Mouse (Mus musculus) hindlimb bud, embryonic 11.5 days (tissue): ENCODE results near the gene Bud31.
"Not testable (repeated sequence)": the region's sequence is repeated elsewhere in the genome, so short reads cannot be mapped to it uniquely, and the experiment has no call there.

Source experiments
- DNase-seq: peaks from one replicate; pipeline ENCODE4 v3.0.0-alpha.2; 2012; ENCODE audit warnings: low read depth, low spot score; ENCODE audit errors: extremely low spot score

Gene Bud31

DNA sequence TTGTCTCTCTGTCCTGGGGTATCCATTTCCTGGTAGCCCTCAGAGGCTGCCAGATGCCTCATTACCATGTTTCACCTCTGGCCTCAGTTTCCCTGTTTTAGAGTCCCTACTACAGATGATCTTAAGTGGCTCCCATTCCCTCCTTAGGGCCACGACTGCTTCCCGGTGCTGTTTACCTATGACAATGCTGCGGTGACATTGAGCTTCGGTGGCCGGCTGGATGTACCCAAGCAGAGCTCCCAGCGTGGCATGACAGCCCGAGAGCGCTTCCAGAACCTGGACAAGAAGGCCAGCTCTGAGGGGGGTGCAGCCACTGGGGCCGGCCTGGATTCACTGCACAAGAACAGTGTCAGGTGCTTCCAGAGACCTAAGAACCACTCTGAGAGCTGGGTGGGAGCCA, 13.6 kb upstream of the Bud31 start:
- DNase-seq, result no peak

DNA sequence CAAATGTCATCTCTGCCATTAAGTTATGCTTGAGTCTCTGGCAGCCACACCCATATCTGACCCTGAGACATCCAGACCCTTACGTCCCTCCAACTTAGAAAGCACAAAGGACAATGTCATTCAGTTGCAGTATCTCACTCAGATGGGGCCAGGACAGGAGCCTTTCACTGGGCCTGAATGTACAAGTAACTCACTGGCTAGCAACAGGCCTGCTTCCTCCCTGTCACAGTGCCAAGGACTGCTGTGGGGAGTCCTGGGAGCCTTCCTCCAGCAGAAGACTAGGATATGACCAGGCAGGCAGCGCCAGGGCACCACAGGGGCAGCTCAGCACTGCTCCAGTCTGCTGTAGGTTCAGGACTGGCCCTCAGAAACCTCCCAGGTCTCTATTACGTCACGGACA, 11.0 kb upstream of the Bud31 start:
- no peak for DNase-seq

DNA sequence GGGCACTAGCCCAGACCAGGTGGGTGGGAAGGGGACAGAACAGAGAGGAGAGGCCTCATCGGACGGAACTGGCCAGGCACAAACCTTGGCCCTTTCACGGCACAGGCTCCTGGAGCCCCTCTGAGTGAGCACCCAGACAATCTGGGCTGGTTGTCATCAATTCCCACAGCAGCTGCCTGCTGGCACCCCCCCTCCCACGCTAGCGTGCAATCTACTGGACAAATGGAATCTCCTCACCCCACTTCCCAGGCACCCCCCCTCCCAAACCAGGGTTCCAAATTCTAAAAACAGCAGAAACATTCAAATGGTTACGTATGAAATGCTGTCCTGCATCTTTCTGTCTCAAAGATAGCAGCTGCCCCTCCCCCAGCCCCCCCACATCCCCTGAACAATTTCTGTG, 10.4 kb upstream of the Bud31 start:
- not testable (repeated sequence) for DNase-seq

DNA sequence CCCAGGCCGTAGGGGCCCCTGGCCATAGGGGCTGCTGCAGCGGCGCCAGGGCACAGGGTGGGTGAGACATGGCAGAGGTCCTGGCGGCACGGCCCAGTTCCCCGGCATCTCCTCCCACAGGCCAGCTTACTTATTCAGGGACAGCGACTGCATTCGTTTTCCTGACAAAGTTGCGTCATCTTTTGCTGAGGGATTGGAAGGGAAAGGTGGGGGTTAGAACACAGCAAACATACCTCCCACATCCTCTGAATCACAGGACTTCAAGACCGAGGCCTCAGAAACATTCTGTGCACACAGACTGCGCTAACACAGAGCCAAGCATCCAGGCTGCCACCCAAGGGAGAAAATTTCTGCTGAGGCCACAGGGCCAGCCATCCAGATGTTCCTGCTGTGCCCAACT, 10.0 kb upstream of the Bud31 start:
- DNase-seq, result no peak

DNA sequence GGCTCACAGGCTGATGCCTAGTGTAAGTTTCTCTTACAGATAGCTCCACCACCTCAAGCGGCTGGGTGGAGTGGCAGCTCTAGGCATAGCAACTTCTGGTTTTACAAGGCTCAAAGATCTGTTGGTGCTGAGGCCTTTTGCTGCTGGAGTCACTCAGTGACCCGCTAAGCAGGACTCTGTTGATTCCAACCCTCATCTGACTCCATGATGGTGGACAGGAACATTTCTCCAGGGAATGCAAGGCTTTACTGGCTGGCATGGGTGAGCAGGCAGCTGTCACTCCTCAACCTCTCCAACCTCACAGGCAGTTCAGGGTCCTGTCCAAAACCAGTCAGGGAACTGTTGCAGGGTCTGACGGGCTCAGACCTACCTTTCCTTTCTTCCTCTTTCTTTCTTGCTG, 9.2 kb upstream of the Bud31 start:
- no peak for DNase-seq

DNA sequence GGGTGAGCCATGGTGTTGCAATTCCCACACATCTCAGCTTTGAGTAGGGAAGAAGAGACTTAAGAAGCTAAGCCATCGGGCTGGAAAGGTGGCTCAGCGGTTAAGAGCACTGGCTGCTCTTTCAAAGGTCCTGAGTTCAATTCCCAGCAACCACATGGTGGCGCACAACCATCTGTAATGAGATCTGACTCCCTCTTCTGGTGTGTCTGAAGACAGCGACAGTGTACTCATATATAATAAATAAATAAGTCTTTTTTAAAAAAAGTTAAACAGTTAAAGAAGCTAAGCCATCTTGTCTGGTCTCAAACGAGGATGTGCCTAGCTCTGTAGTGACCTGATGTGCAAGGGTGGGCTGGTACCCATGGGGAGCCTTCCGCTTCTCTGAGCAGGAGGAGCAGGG, 6.9 kb upstream of the Bud31 start:
- not testable (repeated sequence) for DNase-seq

DNA sequence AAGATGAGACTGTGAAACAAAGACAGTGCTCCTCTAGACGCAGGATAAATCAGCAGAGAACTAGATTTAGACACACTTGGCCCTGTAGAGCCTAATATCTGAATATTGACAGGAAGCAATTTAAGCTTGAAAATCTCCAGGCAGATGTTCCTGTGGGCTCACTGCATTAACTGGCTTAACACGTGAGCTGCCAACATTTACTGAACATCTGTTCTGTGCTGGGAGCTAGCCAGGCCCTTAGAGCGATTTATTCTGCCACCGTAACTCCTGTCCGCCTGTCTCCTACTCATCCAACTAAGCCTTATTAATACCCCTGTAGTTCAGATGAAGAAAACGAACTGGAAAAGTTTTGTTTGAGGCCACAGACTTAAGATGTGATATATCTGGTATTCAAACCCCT, 1.3 kb upstream of the Bud31 start:
- no peak for DNase-seq

DNA sequence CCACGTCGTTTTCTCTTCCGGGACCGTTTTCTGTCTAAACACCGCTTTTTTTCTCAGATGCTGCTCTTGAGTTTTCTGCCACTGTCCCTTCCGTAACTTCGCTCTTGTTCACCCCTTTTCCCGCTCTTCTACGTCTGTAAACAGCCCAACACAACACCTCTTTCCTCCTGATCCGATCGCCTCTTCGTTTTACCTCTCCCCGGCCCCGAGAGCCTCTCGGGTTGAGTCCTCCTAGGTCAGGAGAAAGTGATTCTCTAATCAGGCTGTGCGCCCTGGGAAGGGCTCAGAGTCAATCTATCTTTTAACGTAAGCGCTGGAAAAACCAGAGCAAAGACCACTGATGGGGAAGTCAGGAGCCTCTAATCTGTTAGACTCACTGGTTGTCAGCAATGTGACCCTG, 449 bp downstream of the Bud31 start:
- DNase-seq, result no peak

DNA sequence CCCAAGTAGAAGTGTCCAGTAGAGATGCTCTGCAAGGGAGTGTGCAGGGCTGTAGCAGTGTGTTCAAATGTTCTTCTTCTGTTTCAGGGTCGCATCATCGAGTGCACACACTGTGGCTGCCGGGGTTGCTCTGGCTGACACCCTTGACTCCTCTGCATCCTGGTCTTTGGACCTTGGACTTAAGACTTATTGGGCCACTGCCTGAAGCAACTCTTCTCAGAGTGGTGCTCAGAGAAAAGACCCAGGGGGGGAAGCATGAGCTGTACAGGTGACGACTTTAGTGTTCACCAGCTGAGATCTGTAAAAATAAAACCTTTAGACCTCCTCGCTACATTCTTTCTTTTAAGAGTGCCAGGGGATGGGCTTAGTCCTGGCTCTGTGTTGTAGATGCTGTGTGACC, 7.6 kb downstream of the Bud31 start:
- DNase-seq, result no peak

DNA sequence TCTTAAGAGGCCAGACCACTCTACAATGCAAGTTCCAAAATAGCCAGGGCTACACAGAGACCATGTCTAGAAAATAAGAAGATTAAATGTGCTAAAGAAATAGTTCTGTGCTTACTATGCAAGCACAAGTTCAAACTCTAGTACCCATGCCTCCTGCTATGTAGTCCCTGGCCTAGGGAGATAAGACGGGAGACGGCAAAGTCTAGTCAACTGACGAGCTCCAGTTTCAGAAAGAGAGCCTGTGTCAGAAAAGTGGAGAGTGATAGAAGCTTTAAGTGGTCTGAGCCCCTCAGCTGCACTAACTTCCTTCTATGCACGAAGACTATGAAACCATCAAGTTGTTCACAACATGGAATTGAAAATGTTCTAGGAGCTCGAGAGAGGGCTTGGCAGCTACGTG, 9.1 kb downstream of the Bud31 start:
- no peak for DNase-seq

DNA sequence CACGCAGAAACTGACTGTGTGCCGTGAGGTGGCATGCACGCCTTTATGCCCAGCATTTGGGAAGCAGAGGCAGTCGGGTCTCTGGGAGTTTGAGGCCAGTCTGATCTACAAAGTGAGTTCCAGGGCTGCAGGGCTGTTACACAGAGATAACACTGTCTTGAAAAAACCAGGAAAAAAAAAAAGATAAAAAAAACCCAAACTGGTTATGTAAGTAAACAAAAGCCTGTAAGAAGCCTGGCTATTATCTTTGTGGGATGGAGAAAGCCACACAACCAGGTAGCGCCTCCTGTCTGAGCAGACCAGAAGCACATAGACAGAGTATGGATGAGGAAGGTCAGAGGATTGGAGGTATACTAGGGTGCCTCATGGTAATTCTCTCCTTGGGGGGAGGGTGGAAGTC, 12.5 kb downstream of the Bud31 start:
- no peak for DNase-seq

DNA sequence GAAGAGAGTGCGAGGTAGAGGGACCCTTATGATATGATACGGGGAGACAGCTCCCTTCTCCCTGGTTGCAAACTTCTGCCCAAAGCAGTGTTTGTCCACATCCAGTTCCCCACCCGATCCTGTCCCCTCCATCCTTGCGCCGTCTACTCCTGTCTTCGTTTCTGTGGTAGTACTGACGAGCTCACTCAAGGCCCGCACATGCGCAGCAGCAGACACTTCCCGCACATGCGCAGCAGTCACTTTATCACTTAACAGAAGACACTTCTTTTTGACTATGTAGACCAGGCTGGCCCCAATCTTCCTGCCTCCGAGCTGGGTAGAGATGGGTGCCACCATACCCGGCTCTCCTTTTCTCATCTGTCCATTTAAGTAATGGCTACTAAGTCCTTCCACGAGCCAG, 21.2 kb downstream of the Bud31 start:
- DNase-seq, result no peak

DNA sequence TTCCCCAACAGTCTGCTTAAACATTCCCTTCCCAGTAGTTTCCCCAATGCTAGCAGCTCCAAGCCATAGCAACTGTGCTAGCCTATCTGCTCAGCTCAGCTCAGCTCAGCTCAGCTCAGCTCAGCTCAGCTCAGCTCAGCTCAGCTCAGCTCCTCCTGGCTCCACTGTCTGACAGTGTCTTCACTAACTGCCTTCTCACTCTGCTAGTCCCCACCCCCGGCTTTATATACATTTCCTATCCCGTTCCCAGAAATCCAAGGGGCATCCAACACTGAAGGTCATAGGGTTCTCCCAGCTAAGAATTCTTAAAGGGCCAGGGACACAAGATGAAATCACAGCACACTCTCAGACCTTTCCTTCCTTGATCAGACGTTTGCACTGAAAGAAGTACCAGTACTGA, 24.5 kb downstream of the Bud31 start:
- no peak for DNase-seq

DNA sequence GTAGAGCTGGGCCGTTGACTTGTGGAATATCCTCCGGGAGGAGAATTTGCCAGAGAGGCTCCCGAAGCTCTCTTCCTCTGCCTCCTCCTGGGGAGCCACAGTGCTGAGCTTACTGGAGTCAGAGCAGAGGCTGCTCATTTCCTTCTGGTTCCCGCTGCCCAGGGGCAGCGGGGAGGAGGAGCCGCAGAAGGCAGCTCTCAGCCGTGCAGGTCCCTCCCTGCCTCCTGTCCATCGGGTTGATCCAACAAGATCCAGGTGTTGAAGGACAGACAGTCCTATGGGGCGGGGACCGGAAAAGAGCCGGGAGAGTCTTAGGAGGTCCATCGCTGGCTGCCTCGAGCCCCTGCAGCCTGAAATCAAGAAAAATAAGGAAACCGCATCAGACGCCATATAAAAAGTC, 25.0 kb downstream of the Bud31 start:
- no peak for DNase-seq

DNA sequence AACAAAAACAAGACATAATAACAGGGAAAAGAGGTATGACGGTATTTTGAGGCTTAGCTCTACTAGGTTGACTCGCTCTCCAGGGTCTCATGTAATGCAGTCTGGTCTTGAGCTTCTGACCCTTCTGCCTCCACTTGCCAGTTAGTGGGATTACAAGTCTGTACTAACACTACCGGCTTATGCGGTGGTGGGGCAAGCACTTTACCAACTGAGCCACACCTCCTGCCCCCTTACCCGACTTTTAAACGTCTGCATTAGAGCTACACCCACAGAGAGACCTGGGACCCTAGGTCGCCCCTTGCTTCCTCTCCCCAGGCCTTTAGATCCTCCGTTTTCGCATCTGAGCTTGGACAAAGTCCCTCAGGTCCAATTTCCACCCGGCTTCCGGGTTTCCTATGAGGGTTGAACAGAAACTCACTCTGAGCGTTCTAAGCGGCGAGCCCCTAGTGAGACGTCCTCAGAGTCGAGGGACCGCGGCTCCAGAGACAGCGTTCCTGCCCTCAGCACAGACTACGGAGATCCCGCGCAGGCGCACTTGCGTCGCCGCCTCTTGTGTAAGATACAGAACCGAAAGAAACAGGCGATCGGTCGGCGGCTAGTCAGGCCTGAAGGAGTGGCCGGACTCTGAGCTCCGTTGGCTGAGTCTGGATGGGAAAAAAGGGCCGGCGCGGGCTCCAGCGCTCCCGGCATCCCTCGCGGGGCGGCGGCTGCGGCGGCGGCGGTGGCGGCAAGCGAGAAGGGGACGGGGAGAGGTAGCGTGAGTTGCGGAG, 26.6 kb downstream of the Bud31 start, which contains the start of the genes Ptcd1 and Cpsf4:
Gene Ptcd1, minus strand, starts transcription at position 573 of the 770 bp plus-strand sequence.
Gene Cpsf4, plus strand, starts transcription at position 678 of the 770 bp plus-strand sequence.
- DNase-seq, result peak; percentile 94

DNA sequence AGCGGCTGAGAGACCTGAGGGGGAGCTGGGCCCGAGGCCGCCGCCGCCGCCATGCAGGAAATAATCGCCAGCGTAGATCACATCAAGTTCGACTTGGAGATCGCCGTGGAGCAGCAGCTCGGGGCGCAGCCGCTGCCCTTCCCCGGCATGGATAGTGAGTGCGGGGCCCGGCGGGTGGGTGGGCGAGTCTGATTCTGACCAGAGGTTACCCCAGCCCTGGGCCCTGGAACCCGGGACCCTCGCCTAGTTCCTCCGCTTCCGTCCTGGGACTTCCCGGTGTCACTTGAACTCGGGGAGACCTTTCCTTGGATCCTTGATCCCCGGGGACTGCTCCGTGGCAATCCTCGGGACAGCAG, 27.1 kb downstream of the Bud31 start:
- no peak for DNase-seq

DNA sequence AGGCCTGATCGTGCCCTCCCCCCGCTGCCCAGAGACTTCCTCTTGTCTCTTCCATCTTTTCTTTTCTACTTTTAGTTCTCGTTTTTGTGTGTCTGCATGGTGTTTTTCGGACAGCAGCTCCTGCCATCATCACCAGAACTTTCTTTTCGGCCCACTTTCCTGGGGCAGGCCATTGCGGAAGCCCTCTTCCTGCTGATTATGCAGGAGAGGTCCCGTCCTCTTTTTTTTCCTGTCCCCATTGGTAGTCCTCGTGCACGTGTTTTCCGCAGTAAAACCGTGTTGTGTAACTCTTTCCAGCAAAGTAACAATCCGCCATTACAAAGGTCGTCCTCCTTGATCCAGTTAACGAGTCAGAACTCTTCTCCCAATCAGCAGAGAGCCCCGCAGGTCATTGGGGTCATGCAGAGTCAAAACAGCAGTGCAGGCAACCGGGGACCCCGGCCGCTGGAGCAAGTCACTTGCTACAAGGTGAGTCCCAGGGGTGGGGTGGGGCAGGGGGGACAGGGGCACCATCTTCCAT, 38.4 kb downstream of the Bud31 start:
- no peak for DNase-seq

DNA sequence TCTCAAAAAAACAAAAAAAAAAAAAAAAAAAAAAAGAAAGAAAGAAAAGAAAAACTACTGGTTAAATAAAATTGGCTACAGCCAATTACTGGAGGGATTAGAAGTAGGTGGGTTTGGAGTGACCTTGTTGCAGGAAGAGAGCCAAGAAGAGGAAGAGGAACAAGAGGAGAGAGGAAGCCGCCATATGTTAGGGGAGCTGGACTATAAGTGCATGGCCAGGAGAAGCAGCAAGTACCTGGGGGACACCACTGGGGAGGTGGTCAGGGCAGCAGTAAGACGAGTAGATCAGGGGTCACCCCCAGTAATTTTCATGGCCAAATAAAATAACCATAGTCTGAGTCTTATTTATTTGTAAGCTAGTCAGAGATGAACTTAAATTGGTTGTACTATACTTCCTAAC, 45.1 kb downstream of the Bud31 start:
- DNase-seq, result no peak

DNA sequence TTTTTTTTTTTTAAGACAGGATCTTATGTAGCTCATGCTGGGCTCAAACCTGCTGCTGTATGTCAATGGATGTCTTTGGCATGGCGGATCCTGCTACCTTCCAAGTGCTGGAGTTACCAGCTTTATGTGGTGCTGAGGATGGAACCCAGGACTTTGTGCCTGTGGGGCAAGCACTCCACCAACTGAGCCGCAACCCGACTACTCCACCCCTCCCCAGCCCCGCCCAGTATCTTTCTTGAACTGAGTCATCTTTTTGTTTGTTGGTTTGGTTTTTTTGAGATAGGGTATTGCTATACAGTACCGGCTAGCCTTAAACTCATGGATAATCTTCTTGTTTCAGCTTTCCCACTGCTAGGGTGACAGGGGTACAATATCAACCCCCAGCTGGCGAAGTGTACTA, 49.3 kb downstream of the Bud31 start:
- DNase-seq, result no peak

DNA sequence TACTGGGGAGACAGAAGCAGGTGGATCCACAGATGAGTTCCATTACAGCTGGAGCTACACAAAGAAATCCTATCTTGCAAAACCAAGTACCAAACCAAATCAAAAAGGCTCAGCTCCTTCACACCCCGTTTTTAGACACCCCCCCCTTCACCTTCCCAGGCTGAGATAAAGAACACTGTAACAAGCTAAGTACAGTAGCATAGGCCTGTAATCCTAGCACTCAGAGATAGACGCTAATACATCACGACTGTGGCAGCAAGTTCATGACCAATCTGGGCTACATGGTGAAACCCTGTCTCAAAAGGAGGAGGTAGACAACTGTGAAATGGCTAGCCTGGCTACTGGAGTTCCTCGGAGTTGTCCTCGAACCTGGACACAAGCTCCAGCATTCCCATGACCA, 50.2 kb downstream of the Bud31 start:
- DNase-seq, result no peak

DNA sequence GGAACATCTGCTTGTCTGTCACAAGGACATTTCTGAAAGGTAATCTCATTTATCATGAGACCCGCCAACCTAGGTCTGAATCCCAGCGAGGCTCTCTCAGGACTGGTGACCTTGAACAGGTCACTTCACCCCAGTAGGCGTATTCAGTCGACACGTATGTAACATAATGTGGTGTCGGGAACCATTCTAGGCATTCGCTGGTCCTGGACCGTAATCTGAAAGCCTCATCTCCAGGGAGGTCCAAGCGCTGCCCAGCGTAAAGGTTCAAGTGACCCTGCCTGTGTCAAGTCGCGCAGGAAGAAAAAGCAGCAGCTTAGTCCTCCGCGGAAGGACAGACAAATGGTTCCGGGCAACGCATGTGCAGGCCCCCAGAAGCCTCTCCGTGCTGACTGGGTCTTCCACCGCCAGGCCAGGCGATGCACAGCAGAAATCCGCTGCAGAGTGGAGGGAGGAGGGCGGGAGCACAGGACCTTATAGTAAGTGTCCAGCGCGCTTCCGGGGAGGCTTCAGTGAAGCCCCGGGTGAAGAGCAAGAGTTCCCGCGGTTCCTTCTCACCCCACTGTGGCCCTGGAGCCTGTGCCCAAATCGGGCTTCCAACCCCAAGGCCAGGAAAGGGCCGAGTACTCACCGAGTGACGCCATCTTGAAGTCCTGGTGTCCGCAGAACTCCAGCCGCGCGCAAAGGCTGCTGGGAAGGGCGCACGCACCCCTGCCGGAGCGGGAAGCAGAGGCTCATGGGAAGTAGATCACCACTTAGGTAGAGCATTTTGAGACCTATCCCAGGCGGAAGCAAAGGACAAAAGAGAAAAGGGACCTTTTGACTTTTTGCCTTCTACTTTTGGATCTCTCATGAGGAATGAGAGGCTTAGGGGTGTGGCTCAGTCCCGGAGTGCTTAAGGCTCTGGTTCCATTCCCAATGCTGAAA, 51.0 kb downstream of the Bud31 start:
- DNase-seq, result no peak

DNA sequence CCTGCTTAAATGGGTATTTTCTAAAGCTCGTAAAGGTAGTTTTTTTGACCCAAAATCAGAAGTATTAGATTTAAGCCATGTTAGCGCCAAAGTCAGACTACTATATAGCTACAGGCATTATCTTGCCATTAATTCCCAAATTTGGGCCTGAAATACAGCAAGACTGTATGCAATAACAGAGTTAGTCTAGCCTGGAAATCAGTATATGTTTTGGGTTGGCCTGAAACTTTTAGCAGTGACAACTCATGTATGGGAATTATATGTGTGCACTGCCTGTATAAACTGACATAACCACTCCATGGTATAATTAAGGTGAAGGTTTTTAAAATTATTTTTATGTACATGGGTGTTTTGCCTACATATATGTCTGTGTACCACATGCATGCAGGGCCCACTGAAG, 51.8 kb downstream of the Bud31 start, which contains the start of gene Atp5j2:
Gene Atp5j2, minus strand, starts transcription at position 101 of the 400 bp plus-strand sequence.
- DNase-seq, result no peak
